Mouse (Mus musculus) heart, embryonic 13.5 days (tissue): Measurements from ENCODE around the gene Cltb. TPM values are rescaled to one million over a fixed set of nuclear protein-coding genes. Genes with fewer than 3 reads are reported as not detected.

Experiments used
- ATAC-seq: fragments of 200-750 bp; cut with Nextera tagmentation; 2 replicates; pipeline ENCODE4 v1.8.0; 2017; ENCODE audit warnings: moderate TSS enrichment; ENCODE audit not compliant: insufficient number of reproducible peaks, low FRiP score, low TSS enrichment; ENCODE audit errors: extremely low read depth
- H3K27ac ChIP-seq: fragments of 300-500 bp; sonication (generic); replicated peaks from 2 replicates; pipeline ENCODE4 v1.5.1; 2015; ENCODE audit warnings: moderate library complexity, mild to moderate bottlenecking, inconsistent platforms
- H3K27me3 ChIP-seq: fragments of 300-500 bp; sonication (generic); replicated peaks from 2 replicates; pipeline ENCODE4 v1.6.1; 2015; ENCODE audit warnings: mild to moderate bottlenecking, inconsistent platforms
- H3K36me3 ChIP-seq: fragments of 300-500 bp; sonication (generic); 2 replicates; pipeline ENCODE4 v1.6.1; 2015; ENCODE audit warnings: mild to moderate bottlenecking, inconsistent platforms
- H3K4me1 ChIP-seq: fragments of 300-500 bp; sonication (generic); 2 replicates; pipeline ENCODE4 v1.6.1; 2015; ENCODE audit warnings: inconsistent platforms
- H3K4me2 ChIP-seq: fragments of 300-500 bp; sonication (generic); 2 replicates; pipeline ENCODE4 v1.6.1; 2015; ENCODE audit warnings: inconsistent platforms, mild to moderate bottlenecking, moderate library complexity
- H3K4me3 ChIP-seq: fragments of 300-500 bp; sonication (generic); 2 replicates; pipeline ENCODE4 v1.5.1; 2015; ENCODE audit warnings: moderate library complexity, mild to moderate bottlenecking, inconsistent platforms
- H3K9ac ChIP-seq: fragments of 300-500 bp; sonication (generic); 2 replicates; pipeline ENCODE4 v1.6.1; 2015; ENCODE audit warnings: inconsistent platforms, mild to moderate bottlenecking, moderate library complexity
- H3K9me3 ChIP-seq: fragments of 300-500 bp; sonication (generic); 2 replicates; pipeline ENCODE4 v1.6.1; 2016; ENCODE audit warnings: inconsistent platforms
- WGBS: fragments of 180-500 bp; shearing (Covaris S2); methylation state at CpG from one replicate; pipeline ENCODE4 v1.1.7; 2015; ENCODE audit warnings: mixed read lengths; 5-methylcytosine and 5-hydroxymethylcytosine counted together
- polyA plus RNA-seq: library from polyadenylated mRNA; unstranded; fragments of >200 nt; fragmentation: Nextera tagmentation; extraction: Ambion mirVana; gene quantifications from 2 replicates; pipeline ENCODE4 v1.2.1, GENCODE M21; 2015

Cltb gene
- polyA plus RNA-seq, 1 experiment from 2014 or later, result 44.6 TPM

- 10% methylated on average over 13 of the region's 13 CpGs for WGBS
- peak overlapping the region; percentile 93 for H3K9ac ChIP-seq
- 0 out of 2 replicates have a peak, but pooled peaks have one; percentile 3 for ATAC-seq
These were observed 552 bp downstream of the Cltb start for GRCm38 (mm10) chr13:54610613-54610971.

GRCm38 (mm10) chr13:54609301-54609700 is 1.8 kb downstream of the Cltb start:
- Histone ChIP-seq H3K4me3 (no peak overlapping the region), H3K36me3 (peaks cover 17% of the 10 kb centered on the region), H3K9ac (peak overlapping the region; percentile 54), H3K27me3 (no peaks in the 10 kb centered on the region), H3K9me3 (no peaks in the 10 kb centered on the region), H3K4me2 (peak overlapping the region; percentile 97), H3K4me1 (peaks cover 32% of the 10 kb centered on the region), H3K27ac (0 out of 2 replicates have a peak overlapping the region, but pooled peaks have one; percentile 0)
- 0% methylated on average over 1 of the region's 1 CpGs for WGBS
- no peak for ATAC-seq

More at GRCm38 (mm10) chr13:54610613-54610971, 552 bp downstream of the Cltb start:
- Histone ChIP-seq H3K36me3 (peaks cover 11% of the 10 kb centered on the region), H3K27me3 (no peaks in the 10 kb centered on the region), H3K27ac (peak overlapping the region; percentile 74), H3K4me3 (peak overlapping the region; percentile 87), H3K4me1 (peaks cover 32% of the 10 kb centered on the region), H3K9me3 (no peaks in the 10 kb centered on the region), H3K4me2 (peak overlapping the region; percentile 97)

- Histone ChIP-seq H3K4me2 (peak overlapping the region; percentile 97), H3K27me3 (no peaks in the 10 kb centered on the region), H3K9ac (peak overlapping the region; percentile 54), H3K27ac (0 out of 2 replicates have a peak overlapping the region, but pooled peaks have one; percentile 0), H3K36me3 (peaks cover 17% of the 10 kb centered on the region), H3K9me3 (no peaks in the 10 kb centered on the region), H3K4me3 (no peak overlapping the region), H3K4me1 (peaks cover 32% of the 10 kb centered on the region)
- ATAC-seq, result no peak
- 30% methylated on average over 8 of the region's 8 CpGs for WGBS
These were observed 2.5 kb downstream of the Cltb start for GRCm38 (mm10) chr13:54608666-54609065.

- ATAC-seq, result no peak
- no peaks in the 10 kb centered on the region for H3K27me3 ChIP-seq
- H3K27ac ChIP-seq, result no peak overlapping the region
- H3K9me3 ChIP-seq, result no peaks in the 10 kb centered on the region
- WGBS, result 70% methylated on average over 3 of the region's 3 CpGs
- H3K9ac ChIP-seq, result no peak overlapping the region
- peaks cover 17% of the 10 kb centered on the region for H3K36me3 ChIP-seq
- H3K4me2 ChIP-seq, result no peak overlapping the region
- H3K4me1 ChIP-seq, result peaks cover 32% of the 10 kb centered on the region
- H3K4me3 ChIP-seq, result no peak overlapping the region
These were observed 3.1 kb downstream of the Cltb start for GRCm38 (mm10) chr13:54608002-54608401.

GRCm38 (mm10) chr13:54607204-54607603 is 3.9 kb downstream of the Cltb start:
- 61% methylated on average over 5 of the region's 5 CpGs for WGBS
- no peak for ATAC-seq
- H3K4me3 ChIP-seq, result no peak overlapping the region
- no peaks in the 10 kb centered on the region for H3K9me3 ChIP-seq
- no peak overlapping the region for H3K9ac ChIP-seq
- H3K4me2 ChIP-seq, result no peak overlapping the region
- H3K27ac ChIP-seq, result no peak overlapping the region
- H3K4me1 ChIP-seq, result peaks cover 32% of the 10 kb centered on the region
- peaks cover 17% of the 10 kb centered on the region for H3K36me3 ChIP-seq
- H3K27me3 ChIP-seq, result no peaks in the 10 kb centered on the region

- no peak overlapping the region for H3K4me3 ChIP-seq
- H3K36me3 ChIP-seq, result peaks cover 17% of the 10 kb centered on the region
- H3K9me3 ChIP-seq, result no peaks in the 10 kb centered on the region
- peaks cover 23% of the 10 kb centered on the region for H3K4me1 ChIP-seq
- WGBS, result 74% methylated on average over 5 of the region's 5 CpGs
- H3K27me3 ChIP-seq, result no peaks in the 10 kb centered on the region
- no peak overlapping the region for H3K9ac ChIP-seq
- no peak overlapping the region for H3K4me2 ChIP-seq
- no peak for ATAC-seq
- no peak overlapping the region for H3K27ac ChIP-seq
These were observed 5.7 kb downstream of the Cltb start for GRCm38 (mm10) chr13:54605426-54605825.

GRCm38 (mm10) chr13:54604221-54604620 is 6.9 kb downstream of the Cltb start:
- H3K4me1 ChIP-seq, result peaks cover 11% of the 10 kb centered on the region

GRCm38 (mm10) chr13:54603501-54603900 is 7.6 kb downstream of the Cltb start:
- Histone ChIP-seq H3K27me3 (no peaks in the 10 kb centered on the region), H3K4me3 (no peak overlapping the region), H3K4me1 (peaks cover 4% of the 10 kb centered on the region), H3K36me3 (peaks cover 29% of the 10 kb centered on the region), H3K9ac (no peak overlapping the region), H3K4me2 (no peak overlapping the region), H3K9me3 (no peaks in the 10 kb centered on the region), H3K27ac (no peak overlapping the region)
- no peak for ATAC-seq

More at GRCm38 (mm10) chr13:54604221-54604620, 6.9 kb downstream of the Cltb start:
- H3K4me3 ChIP-seq, result no peak overlapping the region
- no peak for ATAC-seq
- no peaks in the 10 kb centered on the region for H3K9me3 ChIP-seq
- peaks cover 23% of the 10 kb centered on the region for H3K36me3 ChIP-seq
- no peak overlapping the region for H3K4me2 ChIP-seq
- WGBS, result 70% methylated on average over 4 of the region's 4 CpGs
- H3K9ac ChIP-seq, result no peak overlapping the region
- H3K27ac ChIP-seq, result no peak overlapping the region
- no peaks in the 10 kb centered on the region for H3K27me3 ChIP-seq

- H3K4me2 ChIP-seq, result no peak overlapping the region
- WGBS, result 59% methylated on average over 3 of the region's 3 CpGs
- H3K27me3 ChIP-seq, result no peaks in the 10 kb centered on the region
- no peaks in the 10 kb centered on the region for H3K9me3 ChIP-seq
- no peak overlapping the region for H3K9ac ChIP-seq
- no peak for ATAC-seq
- H3K4me1 ChIP-seq, result peaks cover 8% of the 10 kb centered on the region
- peaks cover 31% of the 10 kb centered on the region for H3K36me3 ChIP-seq
- H3K4me3 ChIP-seq, result no peak overlapping the region
- H3K27ac ChIP-seq, result no peak overlapping the region
These were observed 8.5 kb downstream of the Cltb start for GRCm38 (mm10) chr13:54602639-54603111.

GRCm38 (mm10) chr13:54598622-54599143 is 12.5 kb downstream of the Cltb start:
- Histone ChIP-seq H3K27me3 (no peaks in the 10 kb centered on the region), H3K9ac (no peak overlapping the region), H3K27ac (no peak overlapping the region), H3K9me3 (no peaks in the 10 kb centered on the region), H3K4me1 (peaks cover 37% of the 10 kb centered on the region), H3K4me3 (no peak overlapping the region), H3K4me2 (no peak overlapping the region), H3K36me3 (peaks cover 28% of the 10 kb centered on the region)
- no peak for ATAC-seq
- WGBS, result 84% methylated on average over 12 of the region's 12 CpGs

GRCm38 (mm10) chr13:54596870-54597269 is 14.3 kb downstream of the Cltb start:
- H3K36me3 ChIP-seq, result peaks cover 46% of the 10 kb centered on the region
- no peak overlapping the region for H3K4me3 ChIP-seq
- no peaks in the 10 kb centered on the region for H3K9me3 ChIP-seq
- H3K4me1 ChIP-seq, result peaks cover 39% of the 10 kb centered on the region
- H3K27me3 ChIP-seq, result no peaks in the 10 kb centered on the region
- WGBS, result 45% methylated on average over 5 of the region's 5 CpGs
- H3K27ac ChIP-seq, result peak overlapping the region; percentile 84
- H3K9ac ChIP-seq, result peak overlapping the region; percentile 62
- H3K4me2 ChIP-seq, result peak overlapping the region; percentile 41
- no peak for ATAC-seq

GRCm38 (mm10) chr13:54596107-54596690 is 14.9 kb downstream of the Cltb start:
- no peak overlapping the region for H3K4me3 ChIP-seq
- peak overlapping the region; percentile 84 for H3K27ac ChIP-seq
- H3K4me2 ChIP-seq, result peak overlapping the region; percentile 41
- H3K27me3 ChIP-seq, result no peaks in the 10 kb centered on the region
- H3K36me3 ChIP-seq, result peaks cover 46% of the 10 kb centered on the region
- 38% methylated on average over 8 of the region's 8 CpGs for WGBS
- ATAC-seq, result peak; percentile 3; the same call in 1 of the 2 replicates
- peak overlapping the region; percentile 62; the same call in 1 of the 2 replicates for H3K9ac ChIP-seq
- no peaks in the 10 kb centered on the region for H3K9me3 ChIP-seq
- H3K4me1 ChIP-seq, result peaks cover 46% of the 10 kb centered on the region
